Mouse (Mus musculus) urinary bladder, postnatal 14 days (tissue): ENCODE measurements around the gene Gpr87.

Experiments used
- DNase-seq: peaks from one replicate; pipeline ENCODE4 v3.0.0; 2021; ENCODE audit warnings: low spot score

Gene Gpr87

GRCm38 (mm10) chr3:59138946-59139468, 55.9 kb downstream of the Gpr87 start:
- DNase-seq, result no peak

GRCm38 (mm10) chr3:59135911-59136653, 58.8 kb downstream of the Gpr87 start:
- DNase-seq, result no peak

- DNase-seq, result no peak
Measured at GRCm38 (mm10) chr3:59133189-59133588, 61.7 kb downstream of the Gpr87 start.

- DNase-seq, result no peak
Measured at GRCm38 (mm10) chr3:59131966-59132365, 62.9 kb downstream of the Gpr87 start.

- DNase-seq, result no peak
Measured at GRCm38 (mm10) chr3:59131081-59131480, 63.8 kb downstream of the Gpr87 start.

- DNase-seq, result no peak
Measured at GRCm38 (mm10) chr3:59130431-59130830, 64.5 kb downstream of the Gpr87 start.

GRCm38 (mm10) chr3:59129547-59129946, 65.4 kb downstream of the Gpr87 start:
- no peak for DNase-seq
